Mouse (Mus musculus): ENCODE measurements at regions not wholly inside any gene's neighbourhood (a gene's known extent, or its start where the extent isn't known, plus 50 kb on each side); places are given as distances from the start of the nearest gene placed in this dataset.

DNA sequence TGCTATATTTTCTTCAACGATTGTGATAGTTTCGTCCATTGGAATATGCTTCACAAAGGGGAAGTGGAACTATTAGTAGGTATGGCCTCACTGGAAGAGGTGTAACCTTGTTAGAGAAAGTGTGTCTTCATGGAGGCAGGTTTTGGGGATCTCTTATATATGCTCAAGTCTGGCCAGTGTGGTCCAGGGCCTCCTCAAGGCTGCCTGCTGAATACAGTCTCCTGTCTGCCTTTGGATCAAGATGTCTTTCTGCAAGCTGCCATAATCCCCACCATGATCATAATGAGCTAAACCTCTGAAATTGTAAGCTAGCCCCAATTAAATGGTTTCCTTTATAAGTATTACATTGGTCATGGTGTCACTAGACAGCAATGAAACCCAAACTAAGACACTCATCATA, 384.3 kb downstream of the Btbd3 start:
- no peak for DNase-seq

DNA sequence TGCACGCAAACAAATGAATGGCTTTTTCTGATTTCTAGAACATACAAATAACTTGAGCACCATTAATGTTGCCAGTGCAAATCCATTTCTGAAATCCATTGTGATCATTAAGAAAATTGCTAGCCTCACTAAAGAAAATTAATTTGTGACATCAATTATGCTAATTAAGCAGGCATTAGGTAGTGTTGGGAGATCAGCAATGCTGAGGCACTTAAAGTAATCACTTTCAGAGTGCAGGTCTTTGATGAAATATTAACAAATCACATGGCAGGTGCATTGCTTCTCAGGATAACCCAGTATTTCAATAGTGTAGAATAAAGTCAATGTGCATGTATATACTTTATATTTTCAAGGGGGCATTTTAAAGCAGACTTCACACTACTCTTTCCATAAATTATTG, 385.0 kb downstream of the Btbd3 start:
- DNase-seq = no peak

GRCm38 (mm10) chr2:138648616-138649015, 392.3 kb downstream of the Btbd3 start:
- no peak for DNase-seq

GRCm38 (mm10) chr2:138659376-138659775, 403.0 kb downstream of the Btbd3 start:
- DNase-seq = peak; percentile 12

DNA sequence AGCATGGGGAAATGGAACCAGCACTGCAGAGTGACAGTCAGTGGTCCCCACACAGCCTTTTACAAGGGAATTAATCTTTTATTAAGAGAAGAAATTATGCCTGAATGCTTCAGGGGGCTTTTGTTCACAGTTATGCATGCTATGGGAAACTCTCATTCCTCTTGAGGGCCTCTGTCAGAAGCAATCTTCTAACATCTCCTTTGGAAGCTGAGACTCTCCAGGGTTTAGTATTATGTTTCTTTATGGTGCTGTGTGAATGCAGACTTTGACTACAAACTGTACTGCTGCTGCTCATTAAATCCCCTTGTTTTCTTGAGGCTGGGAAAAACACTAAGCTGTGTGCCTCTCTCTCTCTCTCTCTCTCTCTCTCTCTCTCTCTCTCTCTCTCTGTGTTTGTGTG, 413.9 kb downstream of the Btbd3 start:
- no peak for DNase-seq

DNA sequence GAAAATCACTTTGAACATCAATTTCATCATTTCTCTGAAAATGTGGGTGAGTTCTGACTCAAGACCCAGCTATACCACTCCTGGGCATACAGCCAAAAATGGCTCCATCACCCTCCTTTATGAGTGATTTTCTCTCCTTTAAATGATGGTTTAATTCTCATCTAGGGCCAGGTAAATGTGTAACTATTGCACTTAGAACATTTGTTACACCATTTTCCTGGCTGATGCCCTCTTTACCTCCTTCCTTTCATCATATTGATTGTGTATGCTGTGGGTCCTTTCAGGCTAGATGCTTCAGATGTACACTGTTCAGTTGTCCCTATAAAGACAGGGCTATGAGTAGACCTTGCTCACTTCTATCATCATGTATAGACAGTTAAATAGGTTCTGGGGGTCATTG, 418.4 kb downstream of the Btbd3 start:
- no peak for DNase-seq

DNA sequence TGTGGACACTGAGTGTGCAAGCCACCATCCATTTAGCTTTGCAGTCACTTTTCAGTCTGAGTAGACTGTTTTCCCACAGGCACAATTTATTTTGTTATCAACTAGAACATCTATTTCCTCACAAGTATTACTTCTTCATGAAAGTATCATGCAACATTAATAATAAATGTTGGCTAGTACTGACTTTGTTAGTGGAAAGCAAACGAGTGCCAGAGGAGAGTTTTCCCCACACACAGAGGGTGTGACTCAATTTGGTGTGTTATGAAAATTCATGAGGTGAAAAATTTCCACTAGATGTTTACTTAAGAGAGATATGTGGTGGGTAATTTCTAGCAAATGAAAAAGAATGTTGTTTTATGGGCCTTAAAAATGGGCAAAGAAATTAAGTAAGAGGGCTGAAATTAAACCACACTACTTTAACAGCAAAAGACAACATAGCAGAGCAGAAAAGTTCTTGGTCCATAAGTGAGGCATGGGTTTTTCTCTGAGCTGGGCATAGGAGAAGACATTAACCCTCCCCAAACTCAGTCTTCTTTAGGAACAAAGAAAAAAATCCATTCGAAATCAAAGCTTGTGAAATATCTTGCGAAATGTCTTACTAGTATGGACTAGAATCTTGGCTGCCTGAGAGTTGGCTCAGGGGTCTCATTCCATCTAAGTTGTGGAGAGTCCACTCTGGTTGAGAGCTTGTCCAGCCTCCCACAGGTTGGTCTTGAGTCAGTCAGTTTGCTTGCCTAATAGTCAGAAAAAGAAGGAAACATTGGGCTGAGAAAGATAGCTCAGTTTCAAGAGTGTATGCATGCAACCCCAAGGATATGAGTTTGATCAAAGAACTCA, 419.1 kb downstream of the Btbd3 start:
- DNase-seq = no peak

- no peak for DNase-seq
Measured at GRCm38 (mm10) chr2:138688140-138688871, 431.9 kb downstream of the Btbd3 start.

GRCm38 (mm10) chr2:138689497-138689896, 433.1 kb downstream of the Btbd3 start:
- DNase-seq = peak; percentile 20

DNA sequence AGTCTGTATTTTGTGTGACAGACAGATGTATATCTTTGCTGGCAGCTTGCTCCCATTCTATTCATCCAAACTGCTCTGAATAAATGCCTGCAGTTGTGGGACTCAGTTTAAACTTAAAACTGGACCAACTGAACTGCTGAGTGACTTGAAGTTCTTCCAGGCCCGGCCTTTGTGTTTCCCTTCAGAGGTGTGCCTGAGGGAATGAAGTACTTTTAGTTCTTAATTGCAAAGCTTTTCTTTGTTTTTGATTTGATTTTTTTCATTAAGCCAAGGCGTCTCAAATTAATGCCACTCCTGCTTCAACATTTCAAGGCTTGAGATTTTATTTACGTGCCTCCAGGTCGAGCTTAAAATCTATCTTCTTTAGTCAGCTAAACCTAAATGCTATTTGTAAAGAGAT, 446.4 kb downstream of the Btbd3 start:
- DNase-seq = no peak

GRCm38 (mm10) chr2:138703943-138704541, 447.7 kb downstream of the Btbd3 start:
- no peak for DNase-seq

DNA sequence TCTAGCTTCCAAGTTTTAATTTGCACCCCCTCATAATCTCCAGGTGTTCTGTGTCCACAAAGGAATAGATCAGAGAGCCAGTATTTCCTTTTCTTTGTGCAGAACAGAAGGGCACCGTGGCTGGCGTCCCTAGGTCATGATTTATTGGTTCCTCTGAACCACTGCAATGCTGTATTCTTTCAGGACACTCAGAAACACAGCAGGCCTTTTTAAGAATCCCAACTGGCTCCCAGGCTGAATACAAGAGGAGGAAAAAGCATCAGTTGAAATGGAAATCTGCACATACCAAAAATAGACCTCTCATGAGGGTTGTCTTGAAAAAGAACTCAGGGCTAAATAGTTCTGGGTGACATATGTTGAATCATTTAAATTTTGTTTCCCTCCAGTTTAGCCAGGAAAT, 452.4 kb downstream of the Btbd3 start:
- DNase-seq = no peak

GRCm38 (mm10) chr2:138733846-138734245, 477.5 kb downstream of the Btbd3 start:
- DNase-seq = peak; percentile 22

GRCm38 (mm10) chr2:138744806-138745205, 488.4 kb downstream of the Btbd3 start:
- DNase-seq = no peak

DNA sequence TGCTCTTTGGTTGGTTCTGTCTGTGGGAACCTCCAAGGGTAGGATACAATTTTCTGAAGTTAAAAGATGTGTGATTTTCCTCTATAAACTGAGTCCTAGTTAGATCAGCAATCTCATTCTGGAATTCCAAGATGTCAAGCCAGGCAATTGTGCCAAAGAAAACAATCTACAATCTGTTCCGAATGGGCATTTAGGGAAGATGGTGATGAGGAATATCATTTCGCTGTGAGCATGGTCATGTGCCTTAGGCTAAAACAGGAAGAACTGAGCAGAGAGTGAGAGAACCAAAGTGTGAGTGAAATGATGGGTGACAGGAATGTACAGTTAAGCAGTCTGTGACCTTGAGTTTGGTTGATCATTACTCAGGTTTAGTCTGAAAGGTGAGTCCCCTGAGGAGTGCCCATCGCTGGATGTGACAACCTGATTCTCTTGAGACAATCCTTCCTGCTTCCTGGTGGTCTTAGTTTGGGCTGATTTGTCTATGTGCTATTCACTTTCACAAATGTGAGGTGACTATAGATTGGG, 504.1 kb downstream of the Btbd3 start:
- no peak for DNase-seq

GRCm38 (mm10) chr2:138761400-138761799, 505.0 kb downstream of the Btbd3 start:
- DNase-seq = peak; percentile 29

GRCm38 (mm10) chr2:138766275-138766842, 510.0 kb downstream of the Btbd3 start:
- DNase-seq = no peak

DNA sequence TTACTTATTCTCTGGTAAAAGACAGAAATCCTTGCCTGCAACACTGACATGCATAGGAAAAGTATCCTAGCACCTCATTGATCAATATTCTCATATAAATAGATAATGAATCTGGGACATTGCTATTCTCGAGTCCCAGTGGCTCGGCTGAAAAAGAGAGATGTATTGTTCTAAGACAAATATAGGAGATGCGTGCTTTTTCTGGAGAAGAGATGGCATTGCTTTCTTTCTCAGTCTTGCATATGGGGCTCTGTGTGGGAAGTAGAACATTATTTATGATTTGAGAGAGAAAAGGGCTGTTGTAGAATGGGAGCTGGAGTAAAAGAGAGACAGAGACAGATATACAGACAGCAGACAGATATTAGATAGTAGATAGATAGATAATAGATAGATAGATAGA, 527.4 kb downstream of the Btbd3 start:
- DNase-seq = no peak

GRCm38 (mm10) chr2:138792711-138793450, 536.5 kb downstream of the Btbd3 start:
- peak; percentile 83 for DNase-seq

- DNase-seq = no peak
Measured at GRCm38 (mm10) chr2:138806196-138806595, 549.8 kb downstream of the Btbd3 start.

GRCm38 (mm10) chr2:138809767-138810166, 553.4 kb downstream of the Btbd3 start:
- DNase-seq = no peak

GRCm38 (mm10) chr2:138820489-138820888, 564.1 kb downstream of the Btbd3 start:
- DNase-seq = peak; percentile 62

GRCm38 (mm10) chr2:138824873-138825272, 568.5 kb downstream of the Btbd3 start:
- no peak for DNase-seq
